Comparison of ENCODE assay signal across 18 mouse cellular contexts in the genomic region with DNA sequence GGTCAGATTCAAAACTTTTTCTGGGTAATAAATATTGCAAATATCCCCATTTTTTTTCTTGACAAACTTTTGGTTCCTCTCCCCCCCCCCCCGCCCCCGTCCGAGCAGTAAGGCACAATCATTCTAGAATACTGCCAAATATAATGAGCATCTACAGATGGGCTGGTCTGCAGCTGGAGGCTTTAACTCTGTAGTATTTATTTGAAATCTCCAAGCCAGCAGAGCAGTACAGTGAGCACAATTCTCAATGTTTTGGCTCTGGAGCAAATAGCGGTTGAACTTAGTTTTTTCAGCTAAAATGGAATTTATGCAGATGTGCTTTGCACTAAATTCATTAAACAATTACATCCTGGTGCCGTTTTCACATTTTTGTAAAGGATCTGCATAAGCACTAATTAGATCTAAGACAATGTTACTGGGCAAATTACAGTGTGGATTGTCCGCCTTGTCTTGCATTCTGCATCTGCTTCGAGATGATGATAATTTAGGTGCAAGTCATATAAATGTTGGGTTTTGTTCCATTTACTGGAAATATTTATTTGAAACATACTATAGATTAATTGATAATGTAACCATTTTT. TPM values are rescaled to one million over a fixed set of nuclear protein-coding genes. Genes with fewer than 3 reads are reported as not detected.
DNase-seq lines count a peak whose midpoint lies in the region; ATAC-seq lines count a peak whose summit lies in the region.
"Had no signal": no experiment of that assay in that cellular context is flagged by ENCODE, and none has a peak within 500 bp of the region (broad histone marks: within the 10 kb centered on the region; RNA-seq: fewer than 3 reads in every experiment).

No protein-coding gene starts in this region.

- no peak overlapping the region for H3K27ac ChIP-seq in embryonic facial prominence, embryonic 13.5 days
- no peak overlapping the region for H3K27ac ChIP-seq in embryonic facial prominence, embryonic 10.5 days (replicated peaks)
- no peak overlapping the region for H3K27ac ChIP-seq in forebrain, embryonic 16.5 days (ENCODE audit: low read length)
- H3K27ac ChIP-seq in midbrain, embryonic 11.5 days (ENCODE audit: low read depth, low read length) = peak overlapping the region; percentile 76
- H3K27ac ChIP-seq in neural tube, embryonic 14.5 days (ENCODE audit: low read depth, low read length) = 0 out of 2 replicates have a peak overlapping the region, but pooled peaks have one; percentile 18
- H3K27ac ChIP-seq: embryonic facial prominence, embryonic 15.5 days had no signal

- no peaks in the 10 kb centered on the region for H3K36me3 ChIP-seq in embryonic facial prominence, embryonic 13.5 days
- no peaks in the 10 kb centered on the region for H3K36me3 ChIP-seq in embryonic facial prominence, embryonic 10.5 days (replicated peaks)
- H3K36me3 ChIP-seq in forebrain, embryonic 16.5 days (ENCODE audit: control insufficient read depth, insufficient read depth) = no peaks in the 10 kb centered on the region
- no peaks in the 10 kb centered on the region for H3K36me3 ChIP-seq in midbrain, embryonic 11.5 days (ENCODE audit: control insufficient read depth, insufficient read depth, low read length)
- no peaks in the 10 kb centered on the region for H3K36me3 ChIP-seq in neural tube, embryonic 14.5 days (ENCODE audit: control insufficient read depth, insufficient read depth, low read length)
- H3K36me3 ChIP-seq: embryonic facial prominence, embryonic 15.5 days had no signal

- no peak overlapping the region for H3K4me3 ChIP-seq in embryonic facial prominence, embryonic 13.5 days
- H3K4me3 ChIP-seq in embryonic facial prominence, embryonic 10.5 days = no peak overlapping the region
- no peak overlapping the region for H3K4me3 ChIP-seq in forebrain, embryonic 16.5 days (replicated peaks; ENCODE audit: low read length)
- H3K4me3 ChIP-seq in midbrain, embryonic 11.5 days (ENCODE audit: low read depth, low read length) = no peak overlapping the region
- H3K4me3 ChIP-seq in neural tube, embryonic 14.5 days (ENCODE audit: low read depth, low read length) = no peak overlapping the region
- H3K4me3 ChIP-seq: embryonic facial prominence, embryonic 15.5 days had no signal

- peak overlapping the region; percentile 36; the same call in 1 of the 2 replicates for H3K4me2 ChIP-seq in embryonic facial prominence, embryonic 13.5 days
- peak overlapping the region; percentile 44 for H3K4me2 ChIP-seq in forebrain, embryonic 16.5 days (ENCODE audit: low read length)
- H3K4me2 ChIP-seq in midbrain, embryonic 11.5 days = peak overlapping the region; percentile 36
- H3K4me2 ChIP-seq in neural tube, embryonic 14.5 days (ENCODE audit: low read depth, low read length) = peak overlapping the region; percentile 2; the same call in 1 of the 2 replicates

- H3K27me3 ChIP-seq in embryonic facial prominence, embryonic 13.5 days = no peaks in the 10 kb centered on the region
- H3K27me3 ChIP-seq in embryonic facial prominence, embryonic 10.5 days (replicated peaks; ENCODE audit: low read depth, poor library complexity, severe bottlenecking) = no peaks in the 10 kb centered on the region
- H3K27me3 ChIP-seq in forebrain, embryonic 16.5 days (replicated peaks; ENCODE audit: control insufficient read depth, insufficient read depth, low read length) = no peaks in the 10 kb centered on the region
- H3K27me3 ChIP-seq in midbrain, embryonic 11.5 days (ENCODE audit: control insufficient read depth, insufficient read depth, low read length) = no peaks in the 10 kb centered on the region
- H3K27me3 ChIP-seq in neural tube, embryonic 14.5 days (ENCODE audit: control insufficient read depth, insufficient read depth, low read length) = no peaks in the 10 kb centered on the region
- H3K27me3 ChIP-seq: embryonic facial prominence, embryonic 15.5 days had no signal

- no peaks in the 10 kb centered on the region for H3K9me3 ChIP-seq in embryonic facial prominence, embryonic 13.5 days
- H3K9me3 ChIP-seq in embryonic facial prominence, embryonic 10.5 days = no peaks in the 10 kb centered on the region
- H3K9me3 ChIP-seq in forebrain, embryonic 16.5 days (ENCODE audit: control insufficient read depth, low read length) = no peaks in the 10 kb centered on the region
- H3K9me3 ChIP-seq in midbrain, embryonic 11.5 days (ENCODE audit: control insufficient read depth, low read length) = no peaks in the 10 kb centered on the region
- no peaks in the 10 kb centered on the region for H3K9me3 ChIP-seq in neural tube, embryonic 14.5 days (ENCODE audit: control insufficient read depth, low read length)
- H3K9me3 ChIP-seq: embryonic facial prominence, embryonic 15.5 days had no signal

- intact Hi-C loops in heart, postnatal 25 days (cut with DNase I) = no loop called here

- H3K9ac ChIP-seq in embryonic facial prominence, embryonic 13.5 days = no peak overlapping the region
- H3K9ac ChIP-seq in forebrain, embryonic 16.5 days (replicated peaks; ENCODE audit: low read depth, low read length) = no peak overlapping the region
- H3K9ac ChIP-seq in midbrain, embryonic 11.5 days (ENCODE audit: low read length) = no peak overlapping the region
- H3K9ac ChIP-seq in neural tube, embryonic 14.5 days (replicated peaks; ENCODE audit: low read depth, low read length) = no peak overlapping the region
- H3K9ac ChIP-seq: embryonic facial prominence, embryonic 15.5 days had no signal

- no peak for DNase-seq in embryonic facial prominence, embryonic 10.5 days (ENCODE audit: low spot score)
- DNase-seq in midbrain, embryonic 11.5 days (ENCODE audit: low spot score, missing footprints) = no peak
- no peak for DNase-seq in adrenal gland, postnatal 4 days (ENCODE audit: low spot score in 2 of 2)
- DNase-seq in heart, postnatal 25 days (ENCODE audit: low spot score) = no peak
- DNase-seq: adrenal gland, postnatal 25 days; cerebellum, adult 11-12 months; gastrocnemius, postnatal 14 days; heart, postnatal 14 days; layer of hippocampus, adult 9-11 months; liver; lung, adult 18-20 months; thymus, adult 2 months had no signal

- 69% methylated on average over 7 of the region's 7 CpGs for WGBS in embryonic facial prominence, embryonic 13.5 days
- 87% methylated on average over 7 of the region's 7 CpGs for WGBS in embryonic facial prominence, embryonic 10.5 days
- WGBS in forebrain, embryonic 16.5 days = 22% methylated on average over 7 of the region's 7 CpGs
- 80% methylated on average over 7 of the region's 7 CpGs for WGBS in midbrain, embryonic 11.5 days
- 47% methylated on average over 7 of the region's 7 CpGs for WGBS in neural tube, embryonic 14.5 days

- ATAC-seq in embryonic facial prominence, embryonic 13.5 days (ENCODE audit: insufficient number of reproducible peaks, insufficient read depth, low FRiP score, low TSS enrichment, low read depth) = no peak
- peak; percentile 65 for ATAC-seq in forebrain, embryonic 16.5 days
- no peak for ATAC-seq in midbrain, embryonic 11.5 days (ENCODE audit: low FRiP score)
- no peak for ATAC-seq in neural tube, embryonic 14.5 days (ENCODE audit: low read depth)
- no peak for ATAC-seq in erythroid progenitor cell, adult 5-6 weeks (replicated peaks; ENCODE audit: low FRiP score, poor library complexity, severe bottlenecking)
- ATAC-seq: intestine, embryonic 16.5 days had no signal

- H3K4me1 ChIP-seq in embryonic facial prominence, embryonic 13.5 days = peaks cover 20% of the 10 kb centered on the region
- H3K4me1 ChIP-seq in embryonic facial prominence, embryonic 10.5 days = peaks cover 21% of the 10 kb centered on the region
- H3K4me1 ChIP-seq in forebrain, embryonic 16.5 days (replicated peaks; ENCODE audit: control insufficient read depth, insufficient read depth, low read length) = peaks cover 12% of the 10 kb centered on the region
- peaks cover 26% of the 10 kb centered on the region for H3K4me1 ChIP-seq in midbrain, embryonic 11.5 days (ENCODE audit: control insufficient read depth, insufficient read depth, low read length)
- H3K4me1 ChIP-seq in neural tube, embryonic 14.5 days (ENCODE audit: control insufficient read depth, insufficient read depth, low read length) = 0 out of 2 replicates have a peak, but pooled peaks cover 3% of the 10 kb centered on the region

RNA-seq across cellular contexts. Expression of gene Zbtb18, which starts 31.3 kb away (rescaled TPM):
- polyA plus RNA-seq in embryonic facial prominence, embryonic 13.5 days (2015; fragmentation: Nextera tagmentation; extraction: Ambion mirVana) = 2.5 and 3.9 TPM in 2 replicates
- polyA plus RNA-seq in embryonic facial prominence, embryonic 10.5 days (2016; fragmentation: Nextera tagmentation; extraction: Ambion mirVana) = 2.1 and 3.4 TPM in 2 replicates
- 111 and 146 TPM in 2 replicates for polyA plus RNA-seq in forebrain, embryonic 16.5 days (2015; fragmentation: Nextera tagmentation; extraction: Ambion mirVana)
- 10.2 and 10.7 TPM in 2 replicates for polyA plus RNA-seq in midbrain, embryonic 11.5 days (2014; fragmentation: Nextera tagmentation; extraction: Ambion mirVana)
- 3.0 and 6.7 TPM in 2 replicates for polyA plus RNA-seq in neural tube, embryonic 14.5 days (2014; fragmentation: Nextera tagmentation; extraction: Ambion mirVana)
- total RNA-seq in adrenal gland, postnatal 4 days (2021) = 10 to 100 TPM; 32.3 to 36.5 TPM
- total RNA-seq in erythroid progenitor cell, adult 5-6 weeks (2015; ENCODE audit: low replicate concordance) = 23.1 and 34.2 TPM in 2 replicates
- total RNA-seq in erythroid progenitor cell, adult 5-6 weeks (2017; ENCODE audit: low replicate concordance) = 29.7 and 35.0 TPM in 2 replicates
- 10 to 100 TPM; 38.5 to 40.3 TPM for total RNA-seq in heart, postnatal 25 days (2021)

Comparison
In these comparisons a context has a peak if more than half of its experiments do, and no peak if none do; other contexts are left out.
1. H3K27ac ChIP-seq: peak in midbrain, embryonic 11.5 days (single experiment) and neural tube, embryonic 14.5 days (single experiment); none in embryonic facial prominence, embryonic 13.5 days (single experiment), embryonic facial prominence, embryonic 10.5 days (single experiment) and forebrain, embryonic 16.5 days (single experiment).
2. Peak in every context shown above with its lines, with median percentiles within 50 percentile points of each other: H3K4me2 ChIP-seq.